Mouse (Mus musculus) hematopoietic multipotent progenitor cell, adult 10-12 weeks (in vitro differentiated cells): Measurements from ENCODE around the gene Ppp6c. TPM values are rescaled to one million over a fixed set of nuclear protein-coding genes. Genes with fewer than 3 reads are reported as not detected.

Experiments
- polyA plus RNA-seq: library from polyadenylated mRNA; stranded (reverse); fragments of >175 nt; gene quantifications from 2 replicates; pipeline ENCODE4 v1.2.3, GENCODE M21; 2012; ENCODE audit warnings: low replicate concordance

Gene Ppp6c
- polyA plus RNA-seq, result 2.5 and 8.0 TPM in 2 replicates

DNA sequence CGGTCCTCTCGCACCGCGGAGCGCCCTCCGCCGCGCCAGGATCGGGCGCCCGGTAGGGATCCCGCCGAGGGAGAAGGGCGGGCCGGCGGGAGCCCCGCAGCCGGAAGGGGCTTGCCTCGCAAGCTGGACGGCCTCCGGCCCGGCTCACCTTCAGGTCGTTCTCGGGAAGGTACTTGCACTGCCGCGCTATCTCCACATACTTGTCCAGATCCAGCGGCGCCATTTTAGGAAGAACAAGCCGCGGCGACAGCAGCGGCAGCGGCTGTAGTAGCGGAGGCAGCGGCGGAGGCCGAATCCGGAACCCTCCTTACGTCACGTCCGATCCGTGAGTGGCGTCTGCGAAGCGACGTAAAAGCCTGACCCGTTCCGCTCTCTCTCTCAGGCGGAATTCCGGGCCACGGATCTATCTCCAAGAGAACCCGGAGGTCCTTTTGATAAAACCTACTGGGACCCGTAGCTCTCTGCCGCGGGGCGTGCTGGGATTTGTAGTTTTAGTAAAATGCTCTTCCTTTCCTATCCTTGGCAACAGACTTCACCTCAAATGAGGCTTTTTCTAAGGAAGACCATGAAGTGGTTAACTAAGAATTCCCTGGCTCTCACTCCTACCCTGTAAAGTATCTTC, at the start of gene Ppp6c:
Ppp6c (minus strand) TSS at position 433 of the 622 bp plus-strand sequence.

DNA sequence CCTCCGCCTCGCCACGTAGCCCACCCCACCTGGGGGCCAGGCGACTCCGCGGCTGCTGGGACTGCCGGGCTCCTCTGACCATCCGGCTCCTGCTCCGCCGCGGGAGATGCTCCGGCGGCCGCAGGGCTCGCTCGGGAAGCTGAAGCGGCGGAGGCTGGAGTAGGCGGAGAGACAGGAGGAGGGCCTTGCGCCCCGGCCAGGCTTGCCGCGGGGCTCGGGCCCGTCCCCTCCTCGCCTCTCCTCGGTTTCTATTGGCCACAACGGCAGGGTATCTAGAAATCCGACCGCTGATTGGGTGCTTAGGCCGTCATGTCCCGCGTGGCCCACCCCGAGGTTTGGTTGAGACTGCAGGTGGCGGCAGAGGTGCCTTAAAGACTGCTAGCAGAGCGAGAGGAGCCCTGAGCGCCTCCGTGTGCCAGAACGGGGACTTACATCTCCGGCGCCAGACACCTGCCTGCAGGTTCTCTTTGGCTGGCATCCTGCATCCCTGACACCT, 35.6 kb downstream of the Ppp6c start, which contains the start of gene Scai:
Scai (minus strand) TSS at position 174 of the 496 bp plus-strand sequence.

Other genes with a start within 250 kb of the Ppp6c start
- 0.33 and 0.34 TPM in 2 replicates for gene Wdr38, start 229.0 kb downstream of the Ppp6c start, polyA plus RNA-seq
- gene Arpc5l, start 221.1 kb downstream of the Ppp6c start, polyA plus RNA-seq, result 170 and 283 TPM in 2 replicates
- 118 and 307 TPM in 2 replicates for gene Rpl35, start 220.8 kb downstream of the Ppp6c start, polyA plus RNA-seq
- 2.8 and 3.7 TPM in 2 replicates for gene Golga1, start 160.9 kb downstream of the Ppp6c start, polyA plus RNA-seq
- 58.5 and 296 TPM in 2 replicates for gene Scai, start 35.7 kb downstream of the Ppp6c start, polyA plus RNA-seq